Mouse (Mus musculus) cerebellum, postnatal 14 days (tissue): Measurements from ENCODE around the gene Rusc1.

Experiments used
- DNase-seq, 2 experiments: peaks; one replicate each; pipeline ENCODE4 v3.0.0; 2021; ENCODE audit warnings: mixed read lengths in 2 of 2

The Rusc1 gene

DNA sequence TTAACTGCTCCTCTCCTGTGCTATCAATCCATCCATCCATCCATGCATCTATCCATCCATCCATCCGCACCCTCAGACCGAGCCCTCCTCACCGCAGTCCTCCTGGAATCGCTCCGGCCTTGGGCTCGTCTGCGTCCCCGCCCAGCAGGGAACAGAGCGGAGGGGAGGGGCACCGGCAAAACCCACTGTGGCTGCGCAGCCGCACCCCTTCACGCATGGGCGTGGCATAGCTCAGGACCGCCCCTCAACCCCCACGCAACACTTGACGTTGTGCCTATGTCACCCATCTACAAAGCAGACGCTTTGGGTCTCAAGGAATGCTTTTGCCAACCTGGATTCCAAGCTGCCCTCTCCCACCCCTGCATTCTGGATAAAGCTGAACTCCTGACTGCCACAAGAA, at the start of gene Rusc1:
Gene Rusc1 (minus strand): TSS at position 137 of the 400 bp plus-strand sequence.
- DNase-seq = peak; percentile 97 to 98

DNA sequence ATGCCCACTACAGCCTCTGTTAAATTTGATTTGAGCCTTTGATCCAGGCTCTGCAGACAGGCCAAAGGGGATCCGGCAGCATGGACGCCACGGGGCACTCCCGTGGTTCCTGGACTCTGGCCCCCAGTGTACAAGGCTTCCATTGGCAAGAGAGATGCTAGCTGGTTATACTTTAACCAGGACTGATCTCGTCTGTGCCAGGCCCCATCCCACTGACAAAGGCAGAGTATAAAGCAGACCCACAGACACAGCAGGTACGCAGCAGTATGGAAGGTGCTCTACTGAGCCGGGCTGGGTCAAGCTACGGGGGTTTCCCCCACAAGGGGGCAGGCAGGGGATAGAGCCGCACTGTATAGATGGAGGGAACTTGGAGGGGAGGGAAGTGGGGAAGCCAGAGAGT, 43.3 kb upstream of the Rusc1 start:
- no peak for DNase-seq

DNA sequence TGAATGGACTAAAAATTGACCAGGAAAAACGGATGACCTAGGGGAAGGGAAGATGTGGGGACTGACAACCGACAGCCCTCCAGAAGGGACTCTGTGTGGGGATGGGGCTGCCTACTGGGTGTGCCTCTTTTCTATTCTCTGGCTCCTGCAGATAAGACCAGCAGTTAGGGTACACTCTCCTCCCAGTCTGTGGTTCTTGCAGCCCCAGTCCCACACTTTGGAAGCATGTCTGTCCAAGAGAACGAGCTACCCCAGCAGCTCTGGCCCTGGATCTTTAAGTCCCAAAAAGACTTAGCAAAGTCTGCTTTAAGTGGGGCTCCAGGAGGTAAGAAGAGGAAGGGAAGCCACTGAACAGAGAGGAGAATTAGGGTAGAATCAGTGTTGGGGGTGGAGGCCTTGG, 42.8 kb upstream of the Rusc1 start, which contains the start of gene Pklr:
Gene Pklr (plus strand): TSS at position 185 of the 400 bp plus-strand sequence.
- DNase-seq = no peak

DNA sequence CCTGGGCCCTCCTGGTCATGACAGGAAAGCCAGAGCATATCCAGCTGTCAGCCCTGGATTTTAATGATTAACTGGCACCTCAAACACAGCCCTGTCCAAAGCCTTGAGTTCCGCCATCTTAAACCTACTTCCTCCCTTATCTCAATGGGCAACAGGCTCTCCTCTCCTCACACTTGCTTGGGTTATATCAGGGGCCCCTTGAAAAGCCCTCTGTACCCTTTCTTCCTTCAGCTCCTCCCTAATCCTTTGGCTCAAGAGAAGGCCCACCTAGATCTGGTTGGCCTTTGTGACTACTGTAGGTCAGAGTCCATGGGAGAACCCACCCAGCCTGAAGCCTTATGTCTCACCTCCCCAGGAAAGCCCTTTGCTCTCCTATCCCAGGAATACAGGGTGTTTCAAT, 40.6 kb upstream of the Rusc1 start:
- no peak for DNase-seq

DNA sequence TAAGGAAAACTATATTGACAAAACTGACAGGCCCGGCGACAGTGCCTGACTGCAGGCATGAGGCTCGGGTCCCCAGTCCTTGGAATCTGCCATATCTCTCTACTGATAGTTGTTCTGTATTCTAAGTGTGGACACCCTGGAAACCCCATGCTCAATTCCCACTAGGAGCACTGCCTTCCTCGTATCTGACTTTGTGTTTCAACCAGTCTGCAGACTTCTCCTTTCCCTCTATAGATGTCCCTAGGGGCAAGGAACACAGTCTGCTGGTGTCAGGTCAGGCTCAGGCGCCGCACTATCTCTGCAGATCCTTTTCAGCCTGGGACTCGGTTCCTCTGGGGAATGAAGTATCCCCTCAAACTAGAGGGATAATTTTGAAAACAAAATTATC, 39.9 kb upstream of the Rusc1 start:
- no peak for DNase-seq

DNA sequence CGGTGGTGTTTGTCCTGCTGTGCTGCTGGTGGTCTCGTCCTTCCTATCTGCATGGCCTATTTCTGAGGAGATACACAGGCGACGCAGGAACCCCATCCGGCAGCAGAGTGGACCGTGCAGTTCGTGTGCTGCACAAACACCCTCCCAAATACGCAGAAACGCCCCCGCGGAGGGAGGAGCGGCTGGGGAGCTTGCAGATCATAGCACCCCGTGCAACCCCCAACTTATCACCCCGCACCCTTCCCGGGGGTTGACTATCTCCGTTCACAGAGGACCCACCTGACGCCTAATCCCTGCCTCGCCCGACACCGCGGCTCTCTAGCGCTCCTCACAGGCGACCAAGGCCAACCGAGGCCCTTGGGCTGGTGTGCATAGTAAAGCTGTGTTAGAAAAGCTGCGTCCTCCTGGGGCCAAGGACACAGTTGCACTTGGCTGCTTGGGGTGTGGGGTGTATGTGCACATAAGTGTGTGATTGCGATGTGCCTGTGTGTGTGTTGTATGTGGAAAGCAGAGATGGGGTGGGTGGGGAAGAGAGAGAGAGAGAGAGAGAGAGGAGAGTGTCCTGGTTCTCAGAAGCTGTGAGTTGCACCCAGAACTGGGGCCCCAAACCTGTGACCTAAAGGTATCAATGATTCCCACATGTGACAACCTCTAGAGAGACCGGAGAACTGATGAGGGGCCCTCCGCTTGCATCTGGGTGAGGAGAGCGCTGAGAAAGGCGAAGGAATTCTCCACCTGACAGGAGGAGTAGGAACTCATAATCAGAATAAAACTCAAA, 39.4 kb upstream of the Rusc1 start:
- peak; percentile 50 to 66 for DNase-seq

DNA sequence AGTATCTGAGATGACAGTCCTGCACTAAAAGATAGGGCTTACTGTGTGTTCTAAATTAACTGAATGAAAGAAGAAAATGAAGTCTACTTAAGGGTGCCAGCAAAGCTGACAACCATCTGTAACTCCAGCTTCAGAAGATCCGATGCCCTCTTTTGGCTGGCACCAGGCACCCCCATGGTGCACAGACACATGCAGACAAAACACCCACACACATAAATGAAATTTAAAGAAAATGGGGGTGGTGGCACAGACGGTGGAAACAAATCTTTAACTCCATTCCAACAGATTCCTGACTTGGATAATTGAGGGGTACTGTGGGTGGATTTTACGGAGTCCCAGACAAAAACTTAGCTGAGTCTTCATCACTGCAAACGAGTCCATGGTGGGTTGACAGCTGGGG, 38.7 kb upstream of the Rusc1 start:
- no peak for DNase-seq

DNA sequence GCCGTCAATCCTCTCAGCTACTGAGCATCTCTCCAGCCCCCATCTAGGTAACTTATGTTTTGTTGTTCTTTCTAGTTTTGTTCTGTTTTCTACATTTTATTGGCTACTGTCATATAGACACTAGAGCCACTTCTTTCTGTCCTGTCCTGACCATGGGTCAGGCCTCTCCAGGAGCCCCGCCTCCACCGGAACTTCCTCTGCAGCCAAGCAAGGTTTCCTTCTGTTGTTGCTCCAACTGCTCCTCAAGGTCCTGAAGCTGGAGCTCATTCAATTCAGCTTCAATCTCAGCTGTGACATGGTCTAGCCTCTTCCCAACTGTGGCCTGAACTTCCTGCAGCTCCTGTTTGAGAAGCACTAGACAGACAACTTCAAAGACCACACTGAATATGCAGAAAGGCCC, 36.8 kb upstream of the Rusc1 start:
- no peak for DNase-seq

DNA sequence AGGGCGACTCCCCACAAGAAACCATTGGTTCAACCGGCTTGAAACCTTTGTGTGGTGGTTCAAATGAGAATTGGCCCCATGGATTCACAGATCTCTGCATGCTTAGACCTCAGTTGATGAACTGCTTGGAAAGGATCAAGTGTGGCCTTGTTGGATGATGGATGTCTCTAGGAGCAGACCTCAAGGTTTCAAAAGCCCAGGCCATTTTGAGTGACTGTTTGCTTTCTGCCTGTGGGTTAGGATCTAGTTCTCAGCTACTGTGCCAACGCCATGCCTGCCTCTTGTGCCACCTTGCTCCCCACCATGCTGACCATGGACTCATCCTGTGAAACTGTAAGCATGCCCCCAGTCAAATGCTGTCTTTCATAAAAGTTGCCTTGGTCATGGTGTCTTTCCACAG, 32.9 kb upstream of the Rusc1 start:
- DNase-seq = no peak

DNA sequence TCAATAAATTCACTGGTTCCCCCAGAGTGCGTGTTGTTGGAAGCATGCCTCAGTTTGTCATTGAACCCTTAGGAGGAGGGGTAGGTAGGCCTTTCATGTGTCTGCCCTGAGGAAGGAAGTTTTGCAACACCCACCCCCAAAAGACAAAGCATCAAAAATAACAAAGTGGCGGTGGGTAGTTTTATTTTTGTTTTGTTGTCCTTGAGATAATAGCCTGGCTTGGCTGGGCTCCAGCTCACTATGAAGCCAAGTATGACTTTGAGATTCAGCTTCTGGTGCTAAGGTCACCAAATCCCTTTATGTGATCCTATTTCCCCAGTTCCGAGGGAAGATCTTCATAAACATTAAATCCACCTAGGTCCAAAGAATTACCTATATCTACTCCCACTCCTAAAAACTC, 31.1 kb upstream of the Rusc1 start:
- no peak for DNase-seq

DNA sequence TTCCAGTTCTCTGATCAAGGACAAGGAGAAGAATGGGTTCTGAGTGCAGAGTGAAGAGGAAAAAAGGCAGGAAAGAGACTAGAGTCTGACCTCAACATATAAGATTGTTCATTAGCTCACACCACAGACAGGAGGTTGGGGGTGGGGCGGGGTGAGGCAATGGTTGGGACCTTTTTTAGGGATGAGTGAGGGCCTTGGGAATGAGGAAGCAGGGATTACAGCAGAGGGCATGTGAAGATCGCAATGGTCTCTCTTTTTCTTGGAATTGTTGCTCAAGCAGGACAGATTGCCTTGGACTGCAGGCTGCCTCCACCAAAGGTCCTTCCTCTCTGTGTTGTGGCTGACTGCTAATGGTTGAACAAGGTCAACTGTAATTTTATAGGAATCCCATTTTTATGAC, 30.2 kb upstream of the Rusc1 start:
- DNase-seq = no peak

DNA sequence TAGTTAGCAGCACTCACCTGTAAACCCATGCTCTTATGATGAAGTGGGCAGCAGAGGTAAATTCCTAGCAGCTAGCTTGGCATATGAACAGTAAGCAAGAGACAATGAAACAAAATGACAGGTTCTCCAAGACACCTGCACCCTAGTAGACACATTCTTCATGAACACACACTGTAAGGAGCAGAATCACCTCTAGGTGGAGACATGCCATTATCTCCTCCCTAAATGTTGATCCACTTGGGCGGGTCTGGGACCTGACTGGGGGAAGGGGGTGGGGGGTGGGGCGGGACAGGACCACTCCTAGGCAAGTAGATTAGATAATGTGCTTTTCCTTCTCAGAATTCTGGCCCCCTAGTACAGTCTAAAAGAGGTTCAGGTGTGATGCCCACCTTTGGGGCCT, 22.4 kb upstream of the Rusc1 start:
- DNase-seq = peak; percentile 65 to 68

DNA sequence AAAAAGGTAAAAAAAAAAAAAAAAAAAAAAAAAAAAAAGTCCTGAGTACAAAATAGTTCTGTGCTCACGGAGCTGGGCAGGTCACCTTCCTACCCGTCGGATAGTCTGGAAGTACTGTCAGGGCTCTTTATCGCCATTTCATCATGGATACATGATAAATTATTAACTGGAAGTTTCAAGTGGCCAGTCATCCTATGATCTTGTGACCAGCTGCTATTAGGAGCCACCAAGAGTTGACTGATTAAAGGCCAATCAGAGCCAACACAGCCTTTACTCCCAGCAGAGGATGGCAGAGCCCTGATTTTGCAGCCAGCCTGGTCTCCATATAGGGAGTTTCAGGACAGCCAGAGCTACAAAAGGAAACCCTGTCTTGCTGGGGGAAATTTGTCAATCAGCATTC, 19.9 kb upstream of the Rusc1 start:
- DNase-seq = no peak

DNA sequence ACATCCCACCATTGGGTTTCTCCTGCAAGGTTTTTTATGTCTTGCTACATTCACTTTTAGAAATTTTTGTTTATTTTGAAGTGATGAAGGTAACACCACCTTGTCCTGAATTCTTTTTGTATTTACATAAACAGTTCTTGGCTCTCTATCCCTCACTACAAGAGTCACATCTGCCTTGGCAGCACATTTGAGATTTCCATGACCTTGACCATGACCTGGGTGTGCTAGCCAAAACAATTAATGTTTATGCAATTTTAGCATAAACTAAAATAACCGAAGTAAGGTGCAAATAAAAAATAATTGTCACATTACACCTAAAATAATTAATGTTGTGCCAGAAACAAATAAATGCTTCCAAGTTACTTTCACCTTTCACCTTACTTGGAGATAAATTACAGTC, 15.0 kb upstream of the Rusc1 start:
- DNase-seq = no peak

DNA sequence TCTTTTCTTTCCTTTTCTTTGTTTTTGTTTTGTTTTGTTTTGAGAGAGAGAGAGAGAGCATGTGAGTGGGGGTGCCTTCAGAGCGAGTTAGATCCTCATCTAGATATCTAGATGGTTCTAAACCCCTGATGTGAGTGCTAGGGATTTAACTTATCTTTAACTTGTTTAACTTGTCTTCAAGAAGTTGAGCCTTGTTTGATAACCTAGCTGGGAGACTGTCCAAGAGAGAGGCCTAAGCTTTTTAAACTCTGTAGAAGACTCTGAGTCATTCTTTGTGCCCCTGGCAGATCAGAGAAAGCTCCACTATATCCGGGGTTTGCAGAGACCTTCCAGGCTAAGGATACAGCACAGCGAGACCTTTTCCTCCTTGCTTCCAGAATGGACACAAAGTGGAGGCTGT, 14.4 kb upstream of the Rusc1 start:
- DNase-seq = no peak

DNA sequence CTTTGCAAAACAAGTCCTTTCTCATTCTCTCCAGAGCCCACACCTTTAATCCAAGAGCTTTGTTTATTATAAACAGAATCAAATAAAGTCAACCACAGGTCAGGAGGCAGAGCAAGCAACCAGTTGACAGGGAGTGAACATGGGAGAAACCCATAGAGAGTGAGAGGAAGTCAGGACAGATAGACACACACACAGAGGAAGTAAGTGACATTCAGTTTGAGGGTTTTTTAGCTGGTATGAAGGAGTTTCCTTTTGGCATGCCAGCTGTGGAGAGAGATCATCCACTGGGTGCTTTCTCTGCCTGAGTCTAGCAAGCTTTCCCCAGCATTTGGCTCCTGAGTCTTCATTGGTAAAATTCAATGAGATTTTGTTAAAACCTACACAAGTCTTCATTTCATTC, 13.8 kb upstream of the Rusc1 start:
- DNase-seq = no peak

DNA sequence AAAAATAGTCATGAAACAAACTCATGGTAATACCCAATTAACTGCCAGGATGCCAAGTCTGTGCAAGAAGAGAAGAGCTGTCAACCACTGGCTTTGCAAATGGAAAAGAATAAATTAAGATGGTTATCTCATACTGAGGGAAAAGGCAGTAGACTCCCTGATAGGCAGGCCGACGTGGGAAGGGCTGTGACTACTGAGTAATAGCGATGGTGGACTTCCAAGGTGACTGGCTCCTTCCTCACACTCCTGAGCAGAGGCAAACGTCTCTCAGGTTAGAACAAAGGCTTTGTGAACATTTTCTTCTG, 10.1 kb upstream of the Rusc1 start:
- DNase-seq = no peak

DNA sequence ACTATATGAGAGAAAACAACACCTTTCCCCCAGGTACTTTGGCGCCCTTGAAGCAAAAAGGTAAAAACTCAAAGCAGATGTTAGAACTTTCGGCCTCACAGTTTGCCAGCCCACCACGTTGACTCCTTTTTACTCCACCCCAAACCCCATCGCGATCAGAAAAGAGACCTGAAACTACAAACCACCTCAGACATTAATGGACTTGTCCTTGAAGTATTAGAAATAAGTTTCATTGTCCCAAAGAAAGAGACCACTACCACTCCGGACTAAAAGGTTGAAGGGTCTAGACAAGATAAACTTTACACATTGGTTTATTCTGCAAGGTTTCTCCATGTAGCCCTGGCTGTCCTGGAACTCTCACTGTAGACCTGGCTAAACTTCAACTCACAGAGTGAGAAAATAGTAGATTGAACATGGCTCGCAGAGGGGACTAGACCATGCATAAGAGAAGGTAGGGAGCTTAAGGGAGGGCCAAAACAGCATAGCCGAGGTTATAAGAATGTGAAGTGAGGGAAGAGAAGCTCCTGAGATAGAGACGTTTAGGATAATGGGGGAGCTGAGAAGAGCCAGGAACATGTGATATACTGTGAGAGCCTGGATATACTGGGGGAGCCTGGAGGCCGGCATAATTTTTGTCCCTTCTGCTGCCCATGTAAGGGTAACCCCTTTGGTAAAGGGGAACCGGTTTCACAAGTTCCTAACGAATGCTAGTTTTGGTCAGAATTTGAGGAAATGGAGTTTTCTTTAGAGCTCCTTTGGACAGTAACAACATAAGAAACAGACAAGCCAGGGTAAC, 9.6 kb upstream of the Rusc1 start:
- DNase-seq = no peak

DNA sequence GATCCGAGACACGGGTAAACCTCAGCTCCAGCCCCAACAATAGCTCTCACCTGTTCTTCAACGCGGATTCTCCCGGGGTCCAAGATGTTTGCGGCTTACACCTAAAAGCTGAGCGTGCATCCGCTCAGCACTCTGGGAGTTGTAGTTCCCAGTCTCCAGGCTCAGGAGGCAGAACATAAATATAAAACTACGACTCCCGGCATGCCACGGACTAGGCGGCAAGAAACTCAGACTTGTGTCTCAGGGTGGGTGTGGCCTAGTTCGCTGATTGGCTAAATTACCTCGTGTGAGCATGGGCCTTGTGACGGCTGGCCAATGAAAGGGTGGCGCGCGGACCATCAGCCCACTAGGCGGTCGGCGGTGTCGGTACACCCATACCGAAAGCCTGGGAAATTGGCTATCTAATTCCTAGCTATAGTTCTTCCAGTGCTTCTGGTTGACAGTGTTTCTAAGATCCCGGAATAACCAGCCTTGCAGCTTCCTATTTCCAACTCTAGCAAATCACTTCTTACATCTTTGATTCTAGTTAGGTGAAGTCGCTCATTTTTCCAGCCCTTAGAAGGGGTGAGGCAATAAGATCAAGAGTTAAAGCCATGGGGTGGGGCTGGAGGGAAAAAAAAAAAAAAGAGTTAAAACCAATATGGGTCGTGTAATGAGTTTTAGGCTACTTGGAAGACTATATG, 8.8 kb upstream of the Rusc1 start, which contains the start of gene Fdps:
Gene Fdps (minus strand): TSS at position 148 of the 683 bp plus-strand sequence.
- peak; percentile 95 to 97 for DNase-seq

DNA sequence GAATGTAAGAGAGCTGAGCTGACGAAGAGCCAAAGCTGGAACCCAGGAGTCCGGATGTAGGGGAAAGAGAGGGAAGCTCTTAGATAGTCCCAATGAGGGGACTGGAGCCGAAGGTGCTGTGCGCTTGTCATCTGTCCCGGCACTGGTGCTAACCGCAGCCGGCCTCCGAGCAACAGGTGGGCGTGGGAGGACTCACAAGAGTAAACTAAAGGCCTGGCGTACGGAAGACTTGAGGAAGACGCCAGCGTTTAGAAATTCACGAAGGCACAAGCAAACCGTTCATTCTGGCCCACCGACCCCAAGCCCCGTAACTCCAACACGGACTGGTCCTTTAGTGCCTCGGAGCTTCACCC, 8.3 kb upstream of the Rusc1 start:
- peak in 1 of 2 experiments; percentile 67 for DNase-seq

DNA sequence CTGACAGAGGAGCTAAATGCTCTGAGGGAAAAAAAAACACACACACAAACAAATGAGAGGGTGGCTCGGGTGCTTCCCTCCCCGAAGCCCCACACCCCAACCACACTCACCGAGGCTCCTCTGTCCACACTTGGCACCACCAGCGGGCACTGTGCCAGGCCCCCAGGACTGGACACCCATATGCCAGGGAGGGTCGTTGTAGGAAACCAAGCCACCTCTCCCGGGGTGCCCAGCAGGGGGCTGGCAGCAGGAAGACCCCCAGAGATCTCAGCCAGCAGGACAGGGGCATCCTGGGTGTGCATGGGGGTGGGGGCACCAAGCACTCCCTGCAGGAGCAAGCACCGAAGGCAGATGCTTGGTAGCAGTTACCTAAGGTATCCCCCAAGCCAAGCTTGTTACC, 7.7 kb upstream of the Rusc1 start, which contains the start of gene Gm43738:
Gene Gm43738 (minus strand): TSS at position 289 of the 400 bp plus-strand sequence.
- DNase-seq = peak; percentile 54 to 67

DNA sequence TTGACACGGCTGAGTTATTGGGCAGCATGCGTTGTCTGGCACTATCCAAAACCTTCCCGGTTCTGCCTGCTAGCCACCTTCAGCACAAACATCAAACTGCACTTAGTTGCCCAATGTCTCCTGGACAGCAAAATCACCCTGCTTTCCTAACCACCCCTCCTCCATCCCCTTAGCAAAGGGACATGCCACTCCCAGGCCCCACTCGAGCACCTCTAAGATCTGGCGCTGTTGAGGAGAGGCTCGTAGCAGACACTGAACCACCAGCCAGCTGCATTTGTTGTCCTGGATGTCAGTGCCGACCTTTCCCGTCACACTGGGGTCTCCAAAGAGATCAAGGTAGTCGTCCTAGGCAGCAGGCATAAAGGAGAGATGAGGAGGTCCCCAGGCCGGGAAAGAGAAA, 910 bp upstream of the Rusc1 start:
- DNase-seq = no peak

DNA sequence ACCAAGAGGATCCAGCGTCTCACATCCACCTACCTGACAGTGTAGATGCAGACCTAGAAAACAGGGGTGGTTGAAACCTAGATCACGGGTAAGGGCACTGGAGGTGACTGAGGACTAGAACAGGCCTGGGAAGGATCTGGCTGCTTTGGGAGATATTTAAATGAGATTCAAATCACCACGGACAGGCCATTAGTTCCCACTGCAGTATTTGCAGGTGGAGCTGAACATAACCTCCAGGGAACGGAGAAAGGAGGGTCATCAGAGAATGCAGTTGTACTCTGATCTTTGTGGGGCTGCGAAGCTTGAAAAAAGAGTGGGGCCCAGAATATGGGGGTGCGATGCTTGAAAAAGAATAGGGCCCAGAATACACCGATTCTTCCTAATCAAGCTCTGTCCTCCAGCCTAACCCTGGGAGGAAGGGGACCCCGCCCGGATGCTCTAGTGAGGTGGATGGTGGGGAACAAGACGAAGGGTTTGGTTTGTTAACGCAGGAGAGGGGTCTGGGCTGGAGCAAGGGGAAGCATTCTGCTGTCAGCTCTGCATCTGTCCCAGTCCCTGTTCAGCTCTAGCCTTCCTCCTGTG, 511 bp downstream of the Rusc1 start:
- no peak for DNase-seq
